In genomic region chr15:83444425-83444824, GRCm38 (mm10) we compare ENCODE assay signal across 12 mouse cellular contexts. TPM values are rescaled to one million over a fixed set of nuclear protein-coding genes. Genes with fewer than 3 reads are reported as not detected.
A peak's percentile ranks its signal among the peaks of the same experiment; 100 is the strongest.
DNase-seq lines count a peak whose midpoint lies in the region; ATAC-seq and TF ChIP-seq lines count a peak whose summit lies in the region.
"Had no signal": no experiment of that assay in that cellular context is flagged by ENCODE, and none has a peak within 500 bp of the region (broad histone marks: within the 10 kb centered on the region; RNA-seq: fewer than 3 reads in every experiment).

No protein-coding gene starts in this region.

- no peak overlapping the region for H3K4me2 ChIP-seq in kidney, embryonic 15.5 days
- H3K4me2 ChIP-seq in lung, postnatal 0 days (replicated peaks; ENCODE audit: low read depth, low read length): no peak overlapping the region
- H3K4me2 ChIP-seq: forebrain, embryonic 15.5 days; stomach, embryonic 15.5 days had no signal

- TF ChIP-seq POLR2A in heart, adult 2 months (IDR thresholded peaks at IDR 0.05; ENCODE audit: insufficient read depth, low read depth, low read length): no peak

- no peaks in the 10 kb centered on the region for H3K9me3 ChIP-seq in embryonic facial prominence, embryonic 10.5 days
- no peaks in the 10 kb centered on the region for H3K9me3 ChIP-seq in kidney, embryonic 15.5 days (replicated peaks)
- no peaks in the 10 kb centered on the region for H3K9me3 ChIP-seq in lung, postnatal 0 days (ENCODE audit: low read length)
- H3K9me3 ChIP-seq: forebrain, embryonic 15.5 days; stomach, embryonic 15.5 days had no signal

- H3K4me3 ChIP-seq in heart, adult 2 months: no peak overlapping the region
- H3K4me3 ChIP-seq in embryonic facial prominence, embryonic 10.5 days: no peak overlapping the region
- no peak overlapping the region for H3K4me3 ChIP-seq in kidney, embryonic 15.5 days (replicated peaks)
- H3K4me3 ChIP-seq in lung, postnatal 0 days (ENCODE audit: low read depth, low read length): no peak overlapping the region
- H3K4me3 ChIP-seq: forebrain, embryonic 15.5 days; stomach, embryonic 15.5 days had no signal

- no peak for TF ChIP-seq EP300 in heart, adult 2 months (IDR thresholded peaks at IDR 0.05; ENCODE audit: insufficient read depth, low read depth, low read length)
- peak; percentile 48; the same call in 1 of the 2 replicates for TF ChIP-seq EP300 in lung, postnatal 0 days (IDR thresholded peaks at IDR 0.05)

- H3K27me3 ChIP-seq in heart, adult 2 months (ENCODE audit: control insufficient read depth, insufficient read depth, low read length): no peaks in the 10 kb centered on the region
- no peaks in the 10 kb centered on the region for H3K27me3 ChIP-seq in embryonic facial prominence, embryonic 10.5 days (replicated peaks; ENCODE audit: low read depth, poor library complexity, severe bottlenecking)
- H3K27me3 ChIP-seq in kidney, embryonic 15.5 days: no peaks in the 10 kb centered on the region
- no peaks in the 10 kb centered on the region for H3K27me3 ChIP-seq in lung, postnatal 0 days (replicated peaks; ENCODE audit: insufficient read depth, low read length)
- H3K27me3 ChIP-seq: forebrain, embryonic 15.5 days; stomach, embryonic 15.5 days had no signal

- DNase-seq in heart, adult 2 months: peak; percentile 47 to 49
- DNase-seq in heart, postnatal 10 days: no peak
- DNase-seq in embryonic facial prominence, embryonic 10.5 days (ENCODE audit: low spot score): peak; percentile 31
- DNase-seq in lung, postnatal 0 days (ENCODE audit: low spot score): peak; percentile 70
- DNase-seq in retina, postnatal 1 day: no peak
- DNase-seq in left cerebral cortex, postnatal 14 days (ENCODE audit: low spot score in 2 of 2): no peak
- DNase-seq: cerebellum, postnatal 36 days; right cerebral cortex, postnatal 14 days had no signal

- peaks cover 50% of the 10 kb centered on the region for H3K4me1 ChIP-seq in heart, adult 2 months (ENCODE audit: control insufficient read depth, insufficient read depth, low read length)
- peaks cover 49% of the 10 kb centered on the region for H3K4me1 ChIP-seq in embryonic facial prominence, embryonic 10.5 days
- peaks cover 52% of the 10 kb centered on the region for H3K4me1 ChIP-seq in kidney, embryonic 15.5 days
- H3K4me1 ChIP-seq in lung, postnatal 0 days (ENCODE audit: insufficient read depth, low read depth, low read length): peaks cover 41% of the 10 kb centered on the region; the same call in 1 of the 2 replicates

- peak; percentile 49; the same call in 1 of the 2 replicates for ATAC-seq in kidney, embryonic 15.5 days (replicated peaks; ENCODE audit: low FRiP score)
- peak; percentile 58 for ATAC-seq in lung, postnatal 0 days
- no peak for ATAC-seq in inflammation-experienced regulatory T-cells, adult 6 months
- ATAC-seq: forebrain, embryonic 15.5 days had no signal

- peaks cover 9% of the 10 kb centered on the region for H3K79me2 ChIP-seq in heart, adult 2 months (replicated peaks; ENCODE audit: control insufficient read depth, insufficient read depth, low read length)

- H3K36me3 ChIP-seq in heart, adult 2 months (ENCODE audit: control insufficient read depth, insufficient read depth, low read length): peaks cover 20% of the 10 kb centered on the region
- H3K36me3 ChIP-seq in embryonic facial prominence, embryonic 10.5 days (replicated peaks): no peaks in the 10 kb centered on the region
- no peaks in the 10 kb centered on the region for H3K36me3 ChIP-seq in kidney, embryonic 15.5 days
- H3K36me3 ChIP-seq in lung, postnatal 0 days (ENCODE audit: insufficient read depth, low read length): no peaks in the 10 kb centered on the region
- H3K36me3 ChIP-seq: forebrain, embryonic 15.5 days; stomach, embryonic 15.5 days had no signal

- no peak overlapping the region for H3K9ac ChIP-seq in heart, adult 2 months (ENCODE audit: low read depth, low read length)
- H3K9ac ChIP-seq in kidney, embryonic 15.5 days: no peak overlapping the region
- H3K9ac ChIP-seq in lung, postnatal 0 days (replicated peaks; ENCODE audit: low read depth): no peak overlapping the region
- H3K9ac ChIP-seq: forebrain, embryonic 15.5 days; stomach, embryonic 15.5 days had no signal

- 43% methylated on average over 6 of the region's 6 CpGs for WGBS in heart, adult 2 months
- WGBS in embryonic facial prominence, embryonic 10.5 days: 50% methylated on average over 6 of the region's 6 CpGs
- WGBS in kidney, embryonic 15.5 days: 67% methylated on average over 6 of the region's 6 CpGs
- 38% methylated on average over 6 of the region's 6 CpGs for WGBS in lung, postnatal 0 days

- intact Hi-C loops in heart, adult 2 months (cut with DNase I): no loop called here
- intact Hi-C loops in heart, postnatal 10 days (cut with DNase I): no loop called here
- intact Hi-C loops in left cerebral cortex, postnatal 14 days (cut with DNase I): no loop called here

- H3K27ac ChIP-seq in heart, adult 2 months: no peak overlapping the region; the same call in 1 of the 2 replicates
- H3K27ac ChIP-seq in embryonic facial prominence, embryonic 10.5 days (replicated peaks): no peak overlapping the region
- no peak overlapping the region for H3K27ac ChIP-seq in kidney, embryonic 15.5 days
- no peak overlapping the region for H3K27ac ChIP-seq in lung, postnatal 0 days (ENCODE audit: low read length)
- H3K27ac ChIP-seq: forebrain, embryonic 15.5 days; stomach, embryonic 15.5 days had no signal

- no peak for TF ChIP-seq CTCF in heart, adult 2 months (IDR thresholded peaks at IDR 0.05)
- no peak for TF ChIP-seq CTCF in lung, postnatal 0 days (IDR thresholded peaks at IDR 0.05)

RNA-seq across cellular contexts. Expression of gene Pacsin2, which starts 20.0 kb away (rescaled TPM):
- 100 to 1,000 TPM; 200 to 246 TPM for total RNA-seq in heart, adult 2 months (2021)
- polyA plus RNA-seq in heart, adult 2 months (2012; rRNA removed): 111 and 169 TPM in 2 replicates
- total RNA-seq in heart, postnatal 10 days (2021): 100 to 1,000 TPM; 162 to 168 TPM
- 60.7 and 61.7 TPM in 2 replicates for polyA plus RNA-seq in embryonic facial prominence, embryonic 10.5 days (2016; fragmentation: Nextera tagmentation; extraction: Ambion mirVana)
- polyA plus RNA-seq in kidney, embryonic 15.5 days (2015; fragmentation: Nextera tagmentation; extraction: Ambion mirVana): 74.6 and 76.4 TPM in 2 replicates
- 46.7 and 51.7 TPM in 2 replicates for polyA plus RNA-seq in lung, postnatal 0 days (2015; fragmentation: Nextera tagmentation; extraction: Ambion mirVana)
- total RNA-seq in left cerebral cortex, postnatal 14 days (2021): 10 to 100 TPM; 75.8 to 77.4 TPM
- 10 to 100 TPM; 17.1 to 34.5 (median 22.0) TPM for polyA plus RNA-seq in inflammation-experienced regulatory T-cells, adult 6 months (2017; shearing (Covaris generic))

Comparison
In these comparisons a context has a peak if more than half of its experiments do, and no peak if none do; other contexts are left out.
1. DNase-seq: peak in heart, adult 2 months (2 of 2), embryonic facial prominence, embryonic 10.5 days (single experiment) and lung, postnatal 0 days (single experiment); none in heart, postnatal 10 days (0 of 2), retina, postnatal 1 day (single experiment) and left cerebral cortex, postnatal 14 days (0 of 2).